Mouse (Mus musculus) heart, adult 9 months (tissue): ENCODE measurements around the gene Tbc1d5.

Source experiments
- DNase-seq, 2 experiments: peaks; one replicate each; pipeline ENCODE4 v3.0.0; 2022; ENCODE audit warnings: low spot score in 2 of 2

Tbc1d5 gene

GRCm38 (mm10) chr17:50879910-50880309, 299.2 kb downstream of the Tbc1d5 start:
- DNase-seq: no peak

- DNase-seq: no peak
Measured at GRCm38 (mm10) chr17:50876451-50876850, 302.7 kb downstream of the Tbc1d5 start.

- no peak for DNase-seq
Measured at GRCm38 (mm10) chr17:50874067-50874466, 305.1 kb downstream of the Tbc1d5 start.

- DNase-seq: no peak
Measured at GRCm38 (mm10) chr17:50872600-50872999, 306.6 kb downstream of the Tbc1d5 start.

GRCm38 (mm10) chr17:50867297-50867696, 311.9 kb downstream of the Tbc1d5 start:
- DNase-seq: no peak

- DNase-seq: no peak
Measured at GRCm38 (mm10) chr17:50864781-50865180, 314.4 kb downstream of the Tbc1d5 start.

GRCm38 (mm10) chr17:50853220-50853619, 325.9 kb downstream of the Tbc1d5 start:
- no peak for DNase-seq

GRCm38 (mm10) chr17:50851382-50851781, 327.8 kb downstream of the Tbc1d5 start:
- DNase-seq: no peak

- no peak for DNase-seq
Measured at GRCm38 (mm10) chr17:50814089-50814488, 365.1 kb downstream of the Tbc1d5 start.

- no peak for DNase-seq
Measured at GRCm38 (mm10) chr17:50813580-50813979, 365.6 kb downstream of the Tbc1d5 start.

GRCm38 (mm10) chr17:50805631-50806030, 373.5 kb downstream of the Tbc1d5 start:
- no peak for DNase-seq

GRCm38 (mm10) chr17:50803234-50803633, 375.9 kb downstream of the Tbc1d5 start:
- DNase-seq: peak in 1 of 2 experiments; percentile 3

- DNase-seq: no peak
Measured at GRCm38 (mm10) chr17:50802380-50802779, 376.8 kb downstream of the Tbc1d5 start.

GRCm38 (mm10) chr17:50795445-50796095, 383.6 kb downstream of the Tbc1d5 start:
- DNase-seq: peak; percentile 40 to 49

GRCm38 (mm10) chr17:50791671-50792070, 387.5 kb downstream of the Tbc1d5 start:
- no peak for DNase-seq

- no peak for DNase-seq
Measured at GRCm38 (mm10) chr17:50788835-50789234, 390.3 kb downstream of the Tbc1d5 start.

- no peak for DNase-seq
Measured at GRCm38 (mm10) chr17:50775247-50775646, 403.9 kb downstream of the Tbc1d5 start.

GRCm38 (mm10) chr17:50764387-50764786, 414.8 kb downstream of the Tbc1d5 start:
- no peak for DNase-seq

GRCm38 (mm10) chr17:50763407-50763806, 415.7 kb downstream of the Tbc1d5 start:
- DNase-seq: peak; percentile 15 to 58

- no peak for DNase-seq
Measured at GRCm38 (mm10) chr17:50762231-50762630, 416.9 kb downstream of the Tbc1d5 start.

- peak; percentile 55 to 64 for DNase-seq
Measured at GRCm38 (mm10) chr17:50761082-50761481, 418.1 kb downstream of the Tbc1d5 start.

- DNase-seq: peak; percentile 74 to 78
Measured at GRCm38 (mm10) chr17:50753356-50754138, 425.6 kb downstream of the Tbc1d5 start.

GRCm38 (mm10) chr17:50752753-50753152, 426.4 kb downstream of the Tbc1d5 start:
- DNase-seq: no peak
